Mouse (Mus musculus) liver, adult 2 months (tissue): ENCODE data around the gene Arrdc3.

Experiments
- CTCF ChIP-seq: fragments of 200-500 bp; IDR thresholded peaks from 2 replicates; pipeline ENCODE4 v1.5.1; 2011; ENCODE audit warnings: low read depth, low read length, control low read depth
- POLR2A ChIP-seq: fragments of 200-500 bp; IDR thresholded peaks from 2 replicates; pipeline ENCODE4 v1.6.1; 2011; ENCODE audit warnings: low read length, control low read depth; ENCODE audit not compliant: insufficient read depth; ENCODE audit errors: extremely low read depth

GRCm38 (mm10) chr13:80898095-80898494 lies 14.9 kb downstream of the Arrdc3 start:
- TF ChIP-seq POLR2A: no peak
- no peak for TF ChIP-seq CTCF
